Mouse (Mus musculus) brain, embryonic 14.5 days (tissue): ENCODE results near the gene Gpn1.

Experiments used
- CTCF ChIP-seq: fragments of 200-500 bp; IDR thresholded peaks from 2 replicates; pipeline ENCODE4 v1.5.1; 2012; ENCODE audit warnings: inconsistent platforms, mild to moderate bottlenecking, moderate library complexity, borderline replicate concordance; ENCODE audit not compliant: insufficient read depth, insufficient read length; ENCODE audit errors: extremely low read depth
- POLR2A ChIP-seq: fragments of 200-500 bp; IDR thresholded peaks from 2 replicates; pipeline ENCODE4 v1.6.1; 2012; ENCODE audit warnings: mild to moderate bottlenecking, inconsistent platforms, borderline replicate concordance; ENCODE audit not compliant: poor library complexity, insufficient read depth, insufficient read length, severe bottlenecking; ENCODE audit errors: extremely low read depth

DNA sequence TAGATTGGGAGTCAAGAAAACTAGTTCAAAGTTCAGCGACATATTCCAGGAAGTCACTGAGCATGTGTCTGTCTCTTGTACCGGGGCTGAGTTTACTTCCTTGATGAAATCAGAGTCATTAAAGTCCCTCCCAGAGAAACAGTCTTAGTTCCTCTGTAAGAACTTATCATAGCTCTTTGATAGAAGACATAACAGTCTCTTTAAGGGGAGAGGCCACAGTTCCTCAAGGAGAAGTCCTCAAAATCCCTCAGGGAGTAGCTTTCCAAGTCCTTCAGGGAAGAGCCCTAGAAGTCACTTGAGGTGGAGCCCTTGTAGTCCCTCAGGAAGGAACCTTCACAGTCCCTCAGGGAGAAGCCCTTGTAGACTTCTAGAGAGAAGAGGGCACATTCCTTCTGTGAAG, 43.2 kb upstream of the Gpn1 start:
- TF ChIP-seq CTCF (no peak), POLR2A (no peak)
